Mouse (Mus musculus) forebrain, postnatal 0 days (tissue): ENCODE measurements around the gene Cdkn1c. TPM values are rescaled to one million over a fixed set of nuclear protein-coding genes. Genes with fewer than 3 reads are reported as not detected.

Experiments used
- ATAC-seq: fragments of 200-750 bp; cut with Nextera tagmentation; 2 replicates; pipeline ENCODE4 v1.8.0; 2017; ENCODE audit warnings: mild to moderate bottlenecking, moderate library complexity
- DNase-seq: peaks from one replicate; pipeline ENCODE4 v3.0.0-alpha.2; 2015
- H3K27ac ChIP-seq: fragments of 300-500 bp; sonication (generic); 2 replicates; pipeline ENCODE4 v1.5.1; 2014; ENCODE audit warnings: low read depth, mild to moderate bottlenecking, antibody characterized with exemption, low read length, moderate library complexity, mixed read lengths
- H3K27me3 ChIP-seq: fragments of 300-500 bp; sonication (generic); 2 replicates; pipeline ENCODE4 v1.6.1; 2014; ENCODE audit warnings: mild to moderate bottlenecking, low read length, mixed read lengths; ENCODE audit not compliant: insufficient read depth
- H3K36me3 ChIP-seq: fragments of 300-500 bp; sonication (generic); 2 replicates; pipeline ENCODE4 v1.6.1; 2014; ENCODE audit warnings: mild to moderate bottlenecking, moderate library complexity; ENCODE audit not compliant: insufficient read depth
- H3K4me1 ChIP-seq: fragments of 300-500 bp; sonication (generic); 2 replicates; pipeline ENCODE4 v1.6.1; 2014; ENCODE audit warnings: antibody characterized with exemption; ENCODE audit not compliant: insufficient read depth
- H3K4me2 ChIP-seq: fragments of 300-500 bp; sonication (generic); 2 replicates; pipeline ENCODE4 v1.6.1; 2014; ENCODE audit warnings: low read depth, mild to moderate bottlenecking, moderate library complexity
- H3K4me3 ChIP-seq: fragments of 300-500 bp; sonication (generic); 2 replicates; pipeline ENCODE4 v1.5.1; 2014; ENCODE audit warnings: low read depth, low read length, mixed read lengths
- H3K9ac ChIP-seq: fragments of 300-500 bp; sonication (generic); 2 replicates; pipeline ENCODE4 v1.6.1; 2014; ENCODE audit warnings: mild to moderate bottlenecking
- H3K9me3 ChIP-seq: fragments of 300-500 bp; sonication (generic); 2 replicates; pipeline ENCODE4 v1.6.1; 2016; ENCODE audit warnings: low read length
- CTCF ChIP-seq: sonication (generic); IDR thresholded peaks from 2 replicates; pipeline ENCODE4 v1.5.1; 2016; ENCODE audit warnings: antibody characterized with exemption, control low read depth, low read depth
- WGBS: fragments of 180-500 bp; shearing (Covaris S2); extraction: QIAGEN DNeasy Blood & Tissue Kit; methylation state at CpG from one replicate; pipeline ENCODE4 v1.1.7; 2014; 5-methylcytosine and 5-hydroxymethylcytosine counted together
- polyA plus RNA-seq: library from polyadenylated mRNA; unstranded; fragments of >200 nt; fragmentation: Nextera tagmentation; extraction: Ambion mirVana; gene quantifications from 2 replicates; pipeline ENCODE4 v1.2.1, GENCODE M21; 2015
- total RNA-seq: library from RNA; depleted of rRNA; stranded (reverse); fragments of >200 nt; gene quantifications from 2 replicates; pipeline ENCODE4 v1.2.3, GENCODE M21; 2014

Cdkn1c gene
- total and polyA plus RNA-seq, 2 experiments from 2014 or later, result 119 to 123 TPM

GRCm38 (mm10) chr7:143463865-143464415 lies 3.1 kb upstream of the Cdkn1c start:
- Histone ChIP-seq H3K36me3 (no peaks in the 10 kb centered on the region), H3K27ac (no peak overlapping the region), H3K4me1 (0 out of 2 replicates have a peak, but pooled peaks cover 3% of the 10 kb centered on the region), H3K4me2 (no peak overlapping the region; the same call in 1 of the 2 replicates), H3K27me3 (peaks cover 12% of the 10 kb centered on the region), H3K4me3 (no peak overlapping the region), H3K9me3 (no peaks in the 10 kb centered on the region), H3K9ac (no peak overlapping the region)
- DNase-seq (peak; percentile 82), ATAC-seq (no peak)
- peak; percentile 91 for TF ChIP-seq CTCF
- WGBS, result 30% methylated on average over 11 of the region's 11 CpGs

GRCm38 (mm10) chr7:143462516-143462915 lies 1.7 kb upstream of the Cdkn1c start:
- no peak for DNase-seq
- H3K9ac ChIP-seq, result no peak overlapping the region
- H3K4me3 ChIP-seq, result no peak overlapping the region
- TF ChIP-seq CTCF, result no peak
- no peaks in the 10 kb centered on the region for H3K9me3 ChIP-seq
- peaks cover 12% of the 10 kb centered on the region for H3K27me3 ChIP-seq
- H3K4me1 ChIP-seq, result 0 out of 2 replicates have a peak, but pooled peaks cover 3% of the 10 kb centered on the region
- 81% methylated on average over 5 of the region's 5 CpGs for WGBS
- no peaks in the 10 kb centered on the region for H3K36me3 ChIP-seq
- no peak overlapping the region for H3K4me2 ChIP-seq
- no peak for ATAC-seq
- H3K27ac ChIP-seq, result no peak overlapping the region

- H3K36me3 ChIP-seq, result no peaks in the 10 kb centered on the region
- no peak for DNase-seq
- H3K4me1 ChIP-seq, result 0 out of 2 replicates have a peak, but pooled peaks cover 3% of the 10 kb centered on the region
- H3K4me3 ChIP-seq, result no peak overlapping the region
- H3K9me3 ChIP-seq, result no peaks in the 10 kb centered on the region
- no peak overlapping the region for H3K9ac ChIP-seq
- no peak overlapping the region for H3K4me2 ChIP-seq
- WGBS, result 45% methylated on average over 11 of the region's 11 CpGs
- H3K27ac ChIP-seq, result no peak overlapping the region
- no peak for TF ChIP-seq CTCF
- peaks cover 12% of the 10 kb centered on the region for H3K27me3 ChIP-seq
- ATAC-seq, result no peak
Measured at GRCm38 (mm10) chr7:143461920-143462319, 1.1 kb upstream of the Cdkn1c start.

- WGBS, result 51% methylated on average over 24 of the region's 32 CpGs
- Histone ChIP-seq H3K4me2 (peak overlapping the region; percentile 47), H3K9ac (peak overlapping the region; percentile 39; the same call in 1 of the 2 replicates), H3K9me3 (no peaks in the 10 kb centered on the region), H3K4me3 (peak overlapping the region; percentile 36), H3K27ac (no peak overlapping the region), H3K36me3 (no peaks in the 10 kb centered on the region), H3K27me3 (peaks cover 12% of the 10 kb centered on the region), H3K4me1 (0 out of 2 replicates have a peak, but pooled peaks cover 3% of the 10 kb centered on the region)
- DNase-seq (no peak), ATAC-seq (peak; percentile 40)
- no peak for TF ChIP-seq CTCF
Measured at GRCm38 (mm10) chr7:143461294-143461870, 532 bp upstream of the Cdkn1c start.

- TF ChIP-seq CTCF, result no peak
- 46% methylated on average over 60 of the region's 60 CpGs for WGBS
- H3K4me2 ChIP-seq, result peak overlapping the region; percentile 47
- no peaks in the 10 kb centered on the region for H3K9me3 ChIP-seq
- H3K27ac ChIP-seq, result no peak overlapping the region
- H3K36me3 ChIP-seq, result no peaks in the 10 kb centered on the region
- H3K27me3 ChIP-seq, result peaks cover 12% of the 10 kb centered on the region
- peak overlapping the region; percentile 43 for H3K9ac ChIP-seq
- H3K4me3 ChIP-seq, result peak overlapping the region; percentile 36
- ATAC-seq, result peak; percentile 2; the same call in 1 of the 2 replicates
- H3K4me1 ChIP-seq, result 0 out of 2 replicates have a peak, but pooled peaks cover 3% of the 10 kb centered on the region
- peak; percentile 27 for DNase-seq
Measured at GRCm38 (mm10) chr7:143460217-143460834, 524 bp downstream of the Cdkn1c start.

GRCm38 (mm10) chr7:143459332-143460211 lies 1.3 kb downstream of the Cdkn1c start:
- Histone ChIP-seq H3K9ac (peak overlapping the region; percentile 43), H3K36me3 (no peaks in the 10 kb centered on the region), H3K4me2 (peak overlapping the region; percentile 47), H3K27me3 (peaks cover 10% of the 10 kb centered on the region), H3K9me3 (no peaks in the 10 kb centered on the region), H3K27ac (no peak overlapping the region), H3K4me1 (0 out of 2 replicates have a peak, but pooled peaks cover under 1% of the 10 kb centered on the region), H3K4me3 (peak overlapping the region; percentile 36)
- 41% methylated on average over 90 of the region's 100 CpGs for WGBS
- ATAC-seq (no peak), DNase-seq (no peak)
- no peak for TF ChIP-seq CTCF
